Mouse (Mus musculus) left cerebral cortex, postnatal 25 days (tissue): ENCODE measurements around the gene Kdm2a. TPM values are rescaled to one million over a fixed set of nuclear protein-coding genes. Genes with fewer than 3 reads are reported as not detected.

Experiments
- DNase-seq, 2 experiments: peaks; one replicate each; pipeline ENCODE4 v3.0.0; 2022; ENCODE audit warnings: low spot score in 2 of 2, mixed read lengths in 1 of 2
- intact Hi-C: fragments of 180-260 bp; cut with DNase I; formaldehyde crosslinking; loops from one replicate; pipeline ENCODE4 v1.15.1; 2025
- total RNA-seq, 2 experiments: library from RNA; stranded (reverse); gene quantifications; 2 replicates each; pipeline ENCODE4 v1.2.3; 2021

Gene Kdm2a
- total RNA-seq, result 10 to 100 TPM; 71.5 to 75.1 TPM

- peak; percentile 42 to 53 for DNase-seq
- intact Hi-C loops, result loop anchor here (2.0 to 5.0 kb wide), 3 partner anchors 63 to 594 kb away; partner anchors contain the start of genes Npas4 and Syt12
Measured at GRCm38 (mm10) chr19:4397798-4398629, at the start of gene Kdm2a. Kdm2a (minus strand) TSS chr19:4398285.

GRCm38 (mm10) chr19:4447445-4447844 is 49.4 kb upstream of the Kdm2a start:
- DNase-seq, result no peak
- intact Hi-C loops, result loop anchor here (10.0 kb wide), 1 partner anchor 193 kb away; no protein-coding TSS in a partner anchor

- DNase-seq, result no peak
- intact Hi-C loops, result loop anchor here (10.0 kb wide), 1 partner anchor 192 kb away; no protein-coding TSS in a partner anchor
Measured at GRCm38 (mm10) chr19:4446661-4447420, 48.8 kb upstream of the Kdm2a start.

GRCm38 (mm10) chr19:4442408-4442807 is 44.3 kb upstream of the Kdm2a start:
- peak; percentile 67 to 68 for DNase-seq
- intact Hi-C loops, result loop anchor here (10.0 kb wide), 1 partner anchor 188 kb away; no protein-coding TSS in a partner anchor

- intact Hi-C loops, result loop anchor here (10.0 kb wide), 1 partner anchor 187 kb away; no protein-coding TSS in a partner anchor
- DNase-seq, result peak in 1 of 2 experiments; percentile 10
Measured at GRCm38 (mm10) chr19:4441621-4442161, 43.6 kb upstream of the Kdm2a start.

GRCm38 (mm10) chr19:4441090-4441591 is 43.1 kb upstream of the Kdm2a start:
- intact Hi-C loops, result loop anchor here (10.0 kb wide), 1 partner anchor 186 kb away; no protein-coding TSS in a partner anchor
- peak; percentile 25 to 32 for DNase-seq

- intact Hi-C loops, result loop anchor here (10.0 kb wide), 1 partner anchor 185 kb away; no protein-coding TSS in a partner anchor
- no peak for DNase-seq
Measured at GRCm38 (mm10) chr19:4440222-4440621, 42.1 kb upstream of the Kdm2a start.

- intact Hi-C loops, result no loop called here
- DNase-seq, result no peak
Measured at GRCm38 (mm10) chr19:4439161-4439801, 41.2 kb upstream of the Kdm2a start, which contains the start of gene Rhod. Rhod (minus strand) TSS chr19:4439432.

- intact Hi-C loops, result no loop called here
- DNase-seq, result no peak
Measured at GRCm38 (mm10) chr19:4438791-4439160, 40.7 kb upstream of the Kdm2a start.

- DNase-seq, result no peak
- intact Hi-C loops, result no loop called here
Measured at GRCm38 (mm10) chr19:4437886-4438285, 39.8 kb upstream of the Kdm2a start.

GRCm38 (mm10) chr19:4436254-4436653 is 38.2 kb upstream of the Kdm2a start:
- DNase-seq, result no peak
- intact Hi-C loops, result no loop called here

- intact Hi-C loops, result no loop called here
Measured at GRCm38 (mm10) chr19:4434999-4435398, 36.9 kb upstream of the Kdm2a start.

GRCm38 (mm10) chr19:4433756-4434155 is 35.7 kb upstream of the Kdm2a start:
- intact Hi-C loops, result no loop called here
- DNase-seq, result no peak

More at GRCm38 (mm10) chr19:4434999-4435398, 36.9 kb upstream of the Kdm2a start:
- no peak for DNase-seq

GRCm38 (mm10) chr19:4430091-4430620 is 32.1 kb upstream of the Kdm2a start:
- intact Hi-C loops, result no loop called here
- DNase-seq, result no peak

- intact Hi-C loops, result no loop called here
- no peak for DNase-seq
Measured at GRCm38 (mm10) chr19:4425610-4426366, 27.7 kb upstream of the Kdm2a start.

GRCm38 (mm10) chr19:4423021-4423420 is 24.9 kb upstream of the Kdm2a start:
- no peak for DNase-seq
- intact Hi-C loops, result no loop called here

- intact Hi-C loops, result no loop called here
- no peak for DNase-seq
Measured at GRCm38 (mm10) chr19:4422581-4422980, 24.5 kb upstream of the Kdm2a start.
